Mouse (Mus musculus) liver, adult 2 months (tissue): ENCODE measurements at regions not wholly inside any gene's neighbourhood (a gene's known extent, or its start where the extent isn't known, plus 50 kb on each side); places are given as distances from the start of the nearest gene placed in this dataset.

Experiments
- CTCF ChIP-seq: fragments of 200-500 bp; IDR thresholded peaks from 2 replicates; pipeline ENCODE4 v1.5.1; 2011; ENCODE audit warnings: low read depth, low read length, control low read depth
- POLR2A ChIP-seq: fragments of 200-500 bp; IDR thresholded peaks from 2 replicates; pipeline ENCODE4 v1.6.1; 2011; ENCODE audit warnings: low read length, control low read depth; ENCODE audit not compliant: insufficient read depth; ENCODE audit errors: extremely low read depth

DNA sequence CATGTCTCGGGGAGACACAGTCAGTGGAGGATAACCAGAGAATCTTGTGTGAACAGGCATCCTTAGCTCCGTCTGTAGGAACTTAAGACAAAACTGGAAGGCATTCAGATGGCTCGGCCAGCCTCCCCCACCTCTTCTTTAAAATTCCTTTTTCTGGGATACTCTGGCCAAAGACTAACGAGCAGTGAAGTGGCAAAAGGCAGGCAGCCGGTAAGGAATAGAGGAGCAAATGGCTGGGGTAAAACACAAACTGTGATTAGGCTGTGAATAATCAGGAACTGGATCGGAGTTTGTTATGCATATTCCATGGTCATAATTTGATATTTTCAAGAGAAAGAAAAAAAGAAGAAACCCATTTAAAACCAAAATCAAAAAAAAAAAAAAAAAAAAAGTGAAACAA is 287.8 kb upstream of the Vrk2 start:
- TF ChIP-seq POLR2A (no peak), CTCF (no peak)
